Mouse (Mus musculus) cortical plate, adult 2 months (tissue): ENCODE results near the gene Elmo3. TPM values are rescaled to one million over a fixed set of nuclear protein-coding genes. Genes with fewer than 3 reads are reported as not detected.

Experiments
- H3K27ac ChIP-seq: fragments of 200-500 bp; 2 replicates; pipeline ENCODE4 v1.5.1; 2012; ENCODE audit warnings: low read length, control low read depth, inconsistent platforms; ENCODE audit not compliant: insufficient read depth
- H3K4me1 ChIP-seq: fragments of 200-500 bp; 2 replicates; pipeline ENCODE4 v1.6.1; 2011; ENCODE audit warnings: low read length; ENCODE audit not compliant: control insufficient read depth, insufficient read depth
- H3K4me3 ChIP-seq: fragments of 200-500 bp; 2 replicates; pipeline ENCODE4 v1.5.1; 2011; ENCODE audit warnings: mild to moderate bottlenecking, low read length, control low read depth; ENCODE audit not compliant: insufficient read depth
- CTCF ChIP-seq: fragments of 200-500 bp; IDR thresholded peaks from 2 replicates; pipeline ENCODE4 v1.5.1; 2011; ENCODE audit warnings: mild to moderate bottlenecking, control low read depth, low read length; ENCODE audit not compliant: insufficient read depth; ENCODE audit errors: extremely low read depth
- POLR2A ChIP-seq: fragments of 200-500 bp; IDR thresholded peaks from 2 replicates; pipeline ENCODE4 v1.6.1; 2011; ENCODE audit warnings: mild to moderate bottlenecking, low read length, control low read depth; ENCODE audit not compliant: insufficient read depth; ENCODE audit errors: extremely low read depth
- polyA plus RNA-seq: library from polyadenylated mRNA; depleted of rRNA; stranded (reverse); fragments of >200 nt; gene quantifications from 2 replicates; pipeline ENCODE4 v1.2.3, GENCODE M21; 2012

Elmo3 gene
- polyA plus RNA-seq, 1 experiment: 2.9 TPM

GRCm38 (mm10) chr8:105307670-105308069 lies 2.3 kb downstream of the Elmo3 start:
- no peak overlapping the region for H3K4me3 ChIP-seq
- peaks cover 3% of the 10 kb centered on the region; the same call in 1 of the 2 replicates for H3K4me1 ChIP-seq
- no peak overlapping the region for H3K27ac ChIP-seq
- TF ChIP-seq CTCF: no peak
- no peak for TF ChIP-seq POLR2A

- Histone ChIP-seq H3K4me3 (no peak overlapping the region), H3K27ac (no peak overlapping the region), H3K4me1 (peaks cover 3% of the 10 kb centered on the region; the same call in 1 of the 2 replicates)
- TF ChIP-seq POLR2A (no peak), CTCF (no peak)
These were observed 3.0 kb downstream of the Elmo3 start for GRCm38 (mm10) chr8:105308428-105308827.

- peaks cover 3% of the 10 kb centered on the region; the same call in 1 of the 2 replicates for H3K4me1 ChIP-seq
- no peak overlapping the region for H3K4me3 ChIP-seq
- TF ChIP-seq CTCF (no peak), POLR2A (no peak)
- H3K27ac ChIP-seq: no peak overlapping the region
These were observed 3.9 kb downstream of the Elmo3 start for GRCm38 (mm10) chr8:105309142-105309847.

GRCm38 (mm10) chr8:105310118-105310517 lies 4.7 kb downstream of the Elmo3 start:
- Histone ChIP-seq H3K27ac (no peak overlapping the region), H3K4me3 (no peak overlapping the region), H3K4me1 (peaks cover 3% of the 10 kb centered on the region; the same call in 1 of the 2 replicates)
- TF ChIP-seq CTCF: no peak
- no peak for TF ChIP-seq POLR2A

GRCm38 (mm10) chr8:105311718-105312117 lies 6.3 kb downstream of the Elmo3 start:
- peaks cover under 1% of the 10 kb centered on the region; the same call in 1 of the 2 replicates for H3K4me1 ChIP-seq
- TF ChIP-seq POLR2A (no peak), CTCF (no peak)
- H3K27ac ChIP-seq: no peak overlapping the region
- no peak overlapping the region for H3K4me3 ChIP-seq

GRCm38 (mm10) chr8:105312891-105313481 lies 7.6 kb downstream of the Elmo3 start:
- TF ChIP-seq CTCF (no peak), POLR2A (no peak)
- no peak overlapping the region for H3K27ac ChIP-seq
- no peak overlapping the region for H3K4me3 ChIP-seq
- H3K4me1 ChIP-seq: no peaks in the 10 kb centered on the region

- Histone ChIP-seq H3K27ac (no peak overlapping the region), H3K4me1 (peaks cover 1% of the 10 kb centered on the region; the same call in 1 of the 2 replicates), H3K4me3 (no peak overlapping the region)
- TF ChIP-seq POLR2A: no peak
- TF ChIP-seq CTCF: no peak
These were observed 8.4 kb downstream of the Elmo3 start for GRCm38 (mm10) chr8:105313622-105314402.

- no peak for TF ChIP-seq CTCF
- TF ChIP-seq POLR2A: no peak
- peaks cover 1% of the 10 kb centered on the region; the same call in 1 of the 2 replicates for H3K4me1 ChIP-seq
- H3K27ac ChIP-seq: no peak overlapping the region
- no peak overlapping the region for H3K4me3 ChIP-seq
These were observed 9.8 kb downstream of the Elmo3 start for GRCm38 (mm10) chr8:105315073-105315769.

- TF ChIP-seq CTCF (no peak), POLR2A (no peak)
- Histone ChIP-seq H3K27ac (no peak overlapping the region), H3K4me1 (peaks cover 1% of the 10 kb centered on the region; the same call in 1 of the 2 replicates), H3K4me3 (no peak overlapping the region)
These were observed 12.5 kb downstream of the Elmo3 start for GRCm38 (mm10) chr8:105317941-105318340.
